Mouse (Mus musculus) E14TG2a.4 (cell line): ENCODE data around the gene Capza1.

Experiments used
- H3K27me3 ChIP-seq: 2 replicates; pipeline ENCODE4 v1.6.1; 2014; ENCODE audit warnings: low read length, control low read depth; ENCODE audit not compliant: insufficient read depth
- H3K36me3 ChIP-seq: 2 replicates; pipeline ENCODE4 v1.6.1; 2014; ENCODE audit warnings: low read length, control low read depth; ENCODE audit not compliant: insufficient read depth
- H3K4me1 ChIP-seq: replicated peaks from 2 replicates; pipeline ENCODE4 v1.6.1; 2014; ENCODE audit warnings: low read depth, low read length, control low read depth
- H3K4me3 ChIP-seq: replicated peaks from 2 replicates; pipeline ENCODE4 v1.5.1; 2014; ENCODE audit warnings: mild to moderate bottlenecking, low read length
- H3K9me3 ChIP-seq: 2 replicates; pipeline ENCODE4 v1.6.1; 2014; ENCODE audit warnings: low read length, control low read depth
- CTCF ChIP-seq: conservative IDR thresholded peaks from 2 replicates; pipeline ENCODE4 v1.5.1; 2014; ENCODE audit warnings: low read length
- NANOG ChIP-seq: IDR thresholded peaks from 2 replicates; pipeline ENCODE4 v1.6.1; 2014; ENCODE audit warnings: borderline replicate concordance, low read length, mixed read lengths
- POU5F1 ChIP-seq: IDR thresholded peaks from 2 replicates; pipeline ENCODE4 v1.6.1; 2014; ENCODE audit warnings: low read length, borderline replicate concordance

The Capza1 gene

GRCm38 (mm10) chr3:104865341-104865788 lies 1.1 kb upstream of the Capza1 start:
- TF ChIP-seq POU5F1 = no peak
- TF ChIP-seq CTCF = no peak
- no peak for TF ChIP-seq NANOG
- Histone ChIP-seq H3K9me3 (no peaks in the 10 kb centered on the region), H3K36me3 (peaks cover 31% of the 10 kb centered on the region), H3K4me1 (peaks cover 45% of the 10 kb centered on the region), H3K4me3 (peak overlapping the region; percentile 98), H3K27me3 (no peaks in the 10 kb centered on the region)

- Histone ChIP-seq H3K9me3 (no peaks in the 10 kb centered on the region), H3K27me3 (no peaks in the 10 kb centered on the region), H3K4me3 (peak overlapping the region; percentile 98), H3K4me1 (peaks cover 50% of the 10 kb centered on the region), H3K36me3 (peaks cover 29% of the 10 kb centered on the region)
- no peak for TF ChIP-seq NANOG
- no peak for TF ChIP-seq POU5F1
- TF ChIP-seq CTCF = no peak
Measured at GRCm38 (mm10) chr3:104864651-104865340, 491 bp upstream of the Capza1 start.

GRCm38 (mm10) chr3:104858560-104858959 lies 5.7 kb downstream of the Capza1 start:
- H3K4me1 ChIP-seq = peaks cover 88% of the 10 kb centered on the region
- H3K9me3 ChIP-seq = no peaks in the 10 kb centered on the region
- H3K4me3 ChIP-seq = no peak overlapping the region
- peaks cover 36% of the 10 kb centered on the region for H3K36me3 ChIP-seq
- H3K27me3 ChIP-seq = no peaks in the 10 kb centered on the region
- TF ChIP-seq POU5F1 (no peak), NANOG (no peak), CTCF (no peak)

GRCm38 (mm10) chr3:104856106-104856505 lies 8.2 kb downstream of the Capza1 start:
- Histone ChIP-seq H3K9me3 (no peaks in the 10 kb centered on the region), H3K4me1 (peaks cover 71% of the 10 kb centered on the region), H3K4me3 (no peak overlapping the region), H3K36me3 (peaks cover 23% of the 10 kb centered on the region), H3K27me3 (no peaks in the 10 kb centered on the region)
- TF ChIP-seq POU5F1 (no peak), NANOG (no peak), CTCF (no peak)

- Histone ChIP-seq H3K27me3 (no peaks in the 10 kb centered on the region), H3K4me3 (no peak overlapping the region), H3K9me3 (no peaks in the 10 kb centered on the region), H3K36me3 (peaks cover 16% of the 10 kb centered on the region; the same call in 1 of the 2 replicates), H3K4me1 (peaks cover 59% of the 10 kb centered on the region)
- TF ChIP-seq NANOG = no peak
- no peak for TF ChIP-seq CTCF
- no peak for TF ChIP-seq POU5F1
Measured at GRCm38 (mm10) chr3:104854866-104855265, 9.4 kb downstream of the Capza1 start.

GRCm38 (mm10) chr3:104854465-104854864 lies 9.8 kb downstream of the Capza1 start:
- Histone ChIP-seq H3K4me3 (no peak overlapping the region), H3K27me3 (no peaks in the 10 kb centered on the region), H3K36me3 (peaks cover 19% of the 10 kb centered on the region; the same call in 1 of the 2 replicates), H3K9me3 (no peaks in the 10 kb centered on the region), H3K4me1 (peaks cover 55% of the 10 kb centered on the region)
- TF ChIP-seq NANOG (no peak), POU5F1 (no peak), CTCF (no peak)

- Histone ChIP-seq H3K4me1 (peaks cover 5% of the 10 kb centered on the region; the same call in 1 of the 2 replicates), H3K27me3 (no peaks in the 10 kb centered on the region), H3K4me3 (no peak overlapping the region), H3K36me3 (peaks cover 46% of the 10 kb centered on the region), H3K9me3 (no peaks in the 10 kb centered on the region)
- TF ChIP-seq POU5F1 (no peak), NANOG (no peak), CTCF (no peak)
Measured at GRCm38 (mm10) chr3:104846601-104847000, 17.7 kb downstream of the Capza1 start.

- Histone ChIP-seq H3K4me3 (no peak overlapping the region), H3K4me1 (no peaks in the 10 kb centered on the region), H3K36me3 (peaks cover 77% of the 10 kb centered on the region), H3K27me3 (no peaks in the 10 kb centered on the region), H3K9me3 (no peaks in the 10 kb centered on the region)
- TF ChIP-seq POU5F1 = no peak
- no peak for TF ChIP-seq CTCF
- no peak for TF ChIP-seq NANOG
Measured at GRCm38 (mm10) chr3:104841049-104841448, 23.3 kb downstream of the Capza1 start.

GRCm38 (mm10) chr3:104835797-104836196 lies 28.5 kb downstream of the Capza1 start:
- no peak for TF ChIP-seq NANOG
- no peak for TF ChIP-seq POU5F1
- Histone ChIP-seq H3K9me3 (no peaks in the 10 kb centered on the region), H3K4me1 (no peaks in the 10 kb centered on the region), H3K4me3 (no peak overlapping the region), H3K36me3 (peaks cover 82% of the 10 kb centered on the region), H3K27me3 (no peaks in the 10 kb centered on the region)
